Mouse (Mus musculus): Measurements from ENCODE around the gene Msx2. TPM values are rescaled to one million over a fixed set of nuclear protein-coding genes. Genes with fewer than 3 reads are reported as not detected.

Msx2 gene
- 1.6 and 2.4 TPM in 2 replicates for polyA plus RNA-seq (2015; fragmentation: Nextera tagmentation; extraction: Ambion mirVana)

DNA sequence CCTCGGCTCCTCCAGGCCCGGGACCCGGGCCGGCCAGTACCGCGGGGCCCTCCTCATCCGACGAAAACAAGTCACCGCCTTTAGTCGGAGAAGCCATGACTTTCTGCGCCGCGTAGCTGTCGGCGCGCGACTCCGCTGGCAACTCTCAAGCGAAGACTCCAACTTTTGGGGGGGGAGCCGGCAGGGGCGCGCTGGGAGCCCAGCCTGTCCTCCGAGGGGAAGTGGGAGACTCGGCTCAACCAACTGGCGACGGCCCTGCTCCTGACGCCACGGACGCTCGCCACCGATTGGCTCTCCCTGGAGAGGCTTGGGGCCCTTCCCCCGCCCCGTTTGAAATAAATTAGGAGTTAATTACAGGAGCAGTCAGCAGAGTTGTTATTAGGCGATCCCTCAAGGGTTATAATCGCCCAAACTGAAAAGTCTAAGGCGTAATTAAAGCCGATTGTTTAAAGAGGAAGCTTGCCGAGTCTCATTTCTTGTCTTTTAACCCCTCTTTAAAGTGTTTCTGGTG is at the start of gene Msx2:
Gene Msx2, minus strand, starts transcription at position 461 of the 511 bp plus-strand sequence.

Other genes starting within 250 kb of the Msx2 start
- 3.2 and 3.3 TPM in 2 replicates for gene Ror2, start 186.9 kb downstream of the Msx2 start, polyA plus RNA-seq (2015; fragmentation: Nextera tagmentation; extraction: Ambion mirVana)
- gene Sptlc1, start 95.7 kb downstream of the Msx2 start, polyA plus RNA-seq (2015; fragmentation: Nextera tagmentation; extraction: Ambion mirVana), result 24.2 and 25.2 TPM in 2 replicates

Measured in neural tube, postnatal 0 days (tissue).